Mouse (Mus musculus) lung, embryonic 15.5 days (tissue): ENCODE measurements around the gene Nhlrc3. TPM values are rescaled to one million over a fixed set of nuclear protein-coding genes. Genes with fewer than 3 reads are reported as not detected.

Source experiments
- ATAC-seq: fragments of 200-750 bp; cut with Nextera tagmentation; 2 replicates; pipeline ENCODE4 v1.8.0; 2017; ENCODE audit warnings: moderate number of reproducible peaks, borderline replicate concordance; ENCODE audit not compliant: low FRiP score, low TSS enrichment; ENCODE audit errors: extremely low read depth
- H3K27ac ChIP-seq: fragments of 300-500 bp; sonication (generic); 2 replicates; pipeline ENCODE4 v1.5.1; 2015; ENCODE audit warnings: moderate library complexity, mild to moderate bottlenecking, inconsistent platforms
- H3K27me3 ChIP-seq: fragments of 300-500 bp; sonication (generic); 2 replicates; pipeline ENCODE4 v1.6.1; 2015; ENCODE audit warnings: inconsistent platforms
- H3K36me3 ChIP-seq: fragments of 300-500 bp; sonication (generic); 2 replicates; pipeline ENCODE4 v1.6.1; 2015; ENCODE audit warnings: inconsistent platforms
- H3K4me1 ChIP-seq: fragments of 300-500 bp; sonication (generic); 2 replicates; pipeline ENCODE4 v1.6.1; 2015; ENCODE audit warnings: inconsistent platforms
- H3K4me2 ChIP-seq: fragments of 300-500 bp; sonication (generic); 2 replicates; pipeline ENCODE4 v1.6.1; 2015; ENCODE audit warnings: inconsistent platforms, mild to moderate bottlenecking, moderate library complexity
- H3K4me3 ChIP-seq: fragments of 300-500 bp; sonication (generic); 2 replicates; pipeline ENCODE4 v1.5.1; 2015; ENCODE audit warnings: mild to moderate bottlenecking, inconsistent platforms
- H3K9ac ChIP-seq: fragments of 300-500 bp; sonication (generic); 2 replicates; pipeline ENCODE4 v1.6.1; 2015; ENCODE audit warnings: inconsistent platforms
- H3K9me3 ChIP-seq: fragments of 300-500 bp; sonication (generic); 2 replicates; pipeline ENCODE4 v1.6.1; 2016; ENCODE audit warnings: inconsistent platforms
- WGBS: fragments of 180-500 bp; shearing (Covaris S2); methylation state at CpG from one replicate; pipeline ENCODE4 v1.1.7; 2015; 5-methylcytosine and 5-hydroxymethylcytosine counted together
- polyA plus RNA-seq: library from polyadenylated mRNA; unstranded; fragments of >200 nt; fragmentation: Nextera tagmentation; extraction: Ambion mirVana; gene quantifications from 2 replicates; pipeline ENCODE4 v1.2.1, GENCODE M21; 2015

Gene Nhlrc3
- polyA plus RNA-seq, result 8.0 and 8.4 TPM in 2 replicates

DNA sequence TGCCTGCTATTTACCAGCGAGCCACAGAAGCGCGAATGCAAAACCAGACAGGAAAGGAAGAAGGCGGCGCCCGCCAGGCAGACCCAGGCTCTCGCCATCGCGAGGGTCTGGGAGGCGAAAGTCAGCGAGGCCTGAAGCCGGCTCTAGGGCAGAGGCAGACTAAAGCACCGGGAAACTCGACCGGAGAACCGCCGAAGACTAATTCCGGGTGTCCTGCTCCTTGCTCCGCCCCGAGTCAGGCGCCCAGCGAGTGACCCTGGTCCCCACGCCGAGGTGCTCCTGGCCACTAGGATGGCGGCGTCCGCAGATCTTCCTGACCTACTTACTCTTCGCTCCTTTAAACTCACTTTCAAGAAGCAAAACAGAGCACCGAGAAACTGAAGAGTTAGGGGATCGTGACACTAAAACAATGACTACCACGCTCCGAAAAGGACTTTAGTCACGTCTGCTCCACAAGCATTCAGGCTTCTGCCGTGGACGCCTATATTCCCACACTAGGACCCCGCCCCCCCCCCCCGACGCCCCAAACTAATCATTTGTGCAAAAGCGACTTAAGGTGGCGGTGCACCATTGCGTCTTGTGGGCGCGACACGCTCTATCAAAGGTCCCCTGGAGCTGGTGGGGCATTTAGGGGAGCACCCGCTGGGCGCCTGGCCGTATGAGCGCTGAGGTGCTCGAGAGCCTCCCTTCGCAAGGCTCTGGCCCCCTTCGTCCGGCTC lies at the start of gene Nhlrc3, which contains the start of gene Proser1:
TSS of gene Nhlrc3 (minus strand) at position 287 of the 719 bp plus-strand sequence.
TSS of gene Proser1 (plus strand) at position 621 of the 719 bp plus-strand sequence.
- H3K27ac ChIP-seq, result peak within 1 kb of the TSS; percentile 88
- ATAC-seq, result peak; percentile 98
- H3K36me3 ChIP-seq, result peaks cover 20% of the 10 kb centered on the region; the same call in 1 of the 2 replicates
- under 1% methylated on average over 50 of the region's 52 CpGs for WGBS
- H3K9me3 ChIP-seq, result no peaks in the 10 kb centered on the region
- H3K9ac ChIP-seq, result peak within 1 kb of the TSS; percentile 94
- peak within 1 kb of the TSS; percentile 97 for H3K4me3 ChIP-seq
- H3K4me2 ChIP-seq, result peak within 1 kb of the TSS; percentile 76
- H3K27me3 ChIP-seq, result no peaks in the 10 kb centered on the region
- H3K4me1 ChIP-seq, result peaks cover 37% of the 10 kb centered on the region

DNA sequence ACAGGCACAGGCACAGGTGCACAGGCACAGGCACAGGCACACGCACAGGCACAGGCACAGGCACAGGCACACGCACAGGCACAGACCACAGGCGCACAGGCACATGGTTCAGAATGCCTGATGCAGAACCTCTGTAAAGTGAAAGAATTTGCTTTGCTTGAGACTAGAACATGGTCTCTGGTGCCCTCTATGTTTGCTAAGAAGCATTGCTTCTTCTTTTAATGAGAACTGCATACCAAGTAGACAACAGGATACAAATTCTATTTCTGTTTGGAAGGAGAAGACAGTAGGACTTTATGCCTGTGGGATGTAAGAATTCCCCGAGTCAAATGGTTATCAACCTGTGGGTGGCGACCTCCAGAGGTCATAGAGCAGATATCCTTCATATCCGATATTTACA lies 39.3 kb upstream of the Nhlrc3 start:
- Histone ChIP-seq H3K36me3 (no peaks in the 10 kb centered on the region), H3K9ac (no peak overlapping the region), H3K4me2 (no peak overlapping the region), H3K27me3 (no peaks in the 10 kb centered on the region), H3K4me1 (no peaks in the 10 kb centered on the region), H3K27ac (no peak overlapping the region), H3K9me3 (no peaks in the 10 kb centered on the region), H3K4me3 (no peak overlapping the region)
- no peak for ATAC-seq
- WGBS, result 64% methylated on average over 6 of the region's 6 CpGs

DNA sequence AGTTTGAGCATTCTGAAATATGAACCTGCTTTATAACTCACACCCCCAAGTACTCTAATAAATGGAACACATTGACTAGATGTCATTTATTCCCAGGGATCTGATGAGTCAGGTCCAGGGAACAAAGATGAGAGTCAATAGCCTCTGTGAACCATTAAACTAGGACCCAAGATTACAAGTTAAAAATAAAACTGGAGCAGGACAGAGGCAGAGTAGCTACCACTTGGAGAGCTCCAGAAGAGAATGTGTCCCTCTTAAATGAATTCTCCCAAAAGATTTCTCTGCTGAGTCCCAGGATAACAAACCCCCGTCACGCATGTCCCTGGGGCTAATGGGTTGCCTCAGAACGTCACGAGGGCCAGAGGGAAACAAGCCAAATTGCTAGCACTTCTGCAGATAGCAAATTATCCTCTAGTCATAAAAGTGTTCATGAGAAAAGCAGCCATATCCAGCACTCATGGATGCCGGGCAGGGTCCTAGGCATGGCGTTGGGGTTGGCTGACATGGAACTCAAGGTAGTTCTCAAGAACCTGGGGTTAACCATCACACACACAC lies 35.3 kb upstream of the Nhlrc3 start:
- Histone ChIP-seq H3K27me3 (no peaks in the 10 kb centered on the region), H3K36me3 (no peaks in the 10 kb centered on the region), H3K4me1 (no peaks in the 10 kb centered on the region), H3K27ac (no peak overlapping the region), H3K9ac (no peak overlapping the region), H3K4me2 (no peak overlapping the region), H3K9me3 (no peaks in the 10 kb centered on the region), H3K4me3 (no peak overlapping the region)
- no peak for ATAC-seq
- WGBS, result 73% methylated on average over 6 of the region's 6 CpGs

DNA sequence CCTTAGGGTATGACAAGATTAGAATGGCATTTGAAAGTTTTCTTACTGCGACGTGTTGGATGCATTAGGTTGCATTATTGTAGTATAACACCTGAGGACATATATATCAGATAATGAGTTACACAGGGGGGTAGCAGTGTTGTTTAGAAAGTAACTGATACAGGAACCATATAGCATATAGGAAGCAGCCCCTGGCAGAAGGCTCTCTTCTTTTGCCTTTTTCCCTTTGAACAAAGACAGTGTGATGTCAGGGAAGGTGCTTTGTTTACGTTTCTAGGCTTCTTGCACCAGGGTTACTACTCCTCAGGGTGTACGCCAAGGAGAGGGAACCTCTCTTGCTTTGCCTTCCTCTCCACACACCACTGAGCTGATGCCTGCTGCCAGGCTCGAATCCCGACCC lies 25.2 kb upstream of the Nhlrc3 start, which contains the start of gene Stoml3:
TSS of gene Stoml3 (plus strand) at position 301 of the 400 bp plus-strand sequence.
- 65% methylated on average over 6 of the region's 6 CpGs for WGBS
- no peak for ATAC-seq
- Histone ChIP-seq H3K4me1 (0 out of 2 replicates have a peak, but pooled peaks cover 8% of the 10 kb centered on the region), H3K9me3 (no peaks in the 10 kb centered on the region), H3K9ac (no peak within 1 kb of the TSS), H3K4me3 (no peak within 1 kb of the TSS), H3K27ac (no peak within 1 kb of the TSS), H3K27me3 (no peaks in the 10 kb centered on the region), H3K4me2 (no peak within 1 kb of the TSS), H3K36me3 (no peaks in the 10 kb centered on the region)

DNA sequence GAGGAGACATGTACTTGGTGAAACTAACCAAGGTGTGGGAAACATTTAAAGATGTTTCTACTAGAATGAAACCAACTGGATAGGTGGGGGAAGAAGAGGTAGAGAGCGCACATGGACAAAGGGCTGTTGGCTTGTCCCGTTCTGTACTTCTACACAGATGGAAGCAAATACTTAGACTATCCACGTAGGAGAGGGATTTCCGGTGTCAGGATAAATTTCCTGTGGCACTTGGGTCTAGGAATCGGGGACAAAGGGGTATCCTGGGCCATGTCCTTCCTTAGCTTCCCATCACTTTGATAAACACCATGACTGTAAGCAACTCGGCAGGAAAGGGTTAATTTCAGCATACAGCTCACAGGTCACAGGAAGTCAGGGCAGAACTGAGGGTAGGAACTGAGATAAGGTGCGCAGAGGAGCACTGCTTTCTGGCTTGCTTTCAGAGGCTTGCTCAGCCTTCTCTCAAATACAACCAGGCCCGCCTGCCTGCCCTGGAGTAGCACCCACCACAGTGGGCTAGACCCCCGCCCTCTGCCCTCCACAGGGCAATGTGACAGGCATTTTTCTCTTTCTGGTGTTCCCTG lies 24.0 kb upstream of the Nhlrc3 start:
- 0 out of 2 replicates have a peak, but pooled peaks cover 5% of the 10 kb centered on the region for H3K36me3 ChIP-seq
- no peak overlapping the region for H3K4me3 ChIP-seq
- H3K9me3 ChIP-seq, result no peaks in the 10 kb centered on the region
- no peak overlapping the region for H3K4me2 ChIP-seq
- no peaks in the 10 kb centered on the region for H3K27me3 ChIP-seq
- H3K4me1 ChIP-seq, result 0 out of 2 replicates have a peak, but pooled peaks cover 8% of the 10 kb centered on the region
- H3K9ac ChIP-seq, result no peak overlapping the region
- WGBS, result 38% methylated on average over 9 of the region's 9 CpGs
- ATAC-seq, result 0 out of 2 replicates have a peak, but pooled peaks have one; percentile 27
- peak overlapping the region; percentile 0 for H3K27ac ChIP-seq

DNA sequence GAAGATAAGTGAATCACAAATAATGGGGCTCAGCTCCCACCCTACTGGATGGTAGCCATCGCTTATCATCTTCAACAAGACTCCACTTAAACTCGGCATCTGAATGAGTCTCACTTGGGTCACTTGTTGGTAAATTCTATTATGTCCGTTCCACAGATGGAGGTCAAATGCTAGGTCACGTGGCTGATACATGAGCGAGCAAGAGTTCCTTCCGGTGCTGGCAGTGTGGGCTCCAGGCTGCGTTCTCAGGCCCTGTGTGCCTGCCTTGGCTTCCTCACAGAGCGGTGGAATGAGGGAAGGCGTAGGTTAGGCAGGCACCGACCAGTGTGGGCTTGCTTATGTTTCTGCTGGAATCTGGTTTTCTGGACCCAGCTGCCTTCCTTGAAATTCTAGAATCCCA lies 23.4 kb upstream of the Nhlrc3 start:
- Histone ChIP-seq H3K9me3 (no peaks in the 10 kb centered on the region), H3K27ac (peak overlapping the region; percentile 0; the same call in 1 of the 2 replicates), H3K36me3 (0 out of 2 replicates have a peak, but pooled peaks cover 6% of the 10 kb centered on the region), H3K4me2 (no peak overlapping the region), H3K4me3 (no peak overlapping the region), H3K4me1 (0 out of 2 replicates have a peak, but pooled peaks cover 8% of the 10 kb centered on the region), H3K9ac (no peak overlapping the region), H3K27me3 (no peaks in the 10 kb centered on the region)
- 72% methylated on average over 10 of the region's 10 CpGs for WGBS
- ATAC-seq, result no peak

DNA sequence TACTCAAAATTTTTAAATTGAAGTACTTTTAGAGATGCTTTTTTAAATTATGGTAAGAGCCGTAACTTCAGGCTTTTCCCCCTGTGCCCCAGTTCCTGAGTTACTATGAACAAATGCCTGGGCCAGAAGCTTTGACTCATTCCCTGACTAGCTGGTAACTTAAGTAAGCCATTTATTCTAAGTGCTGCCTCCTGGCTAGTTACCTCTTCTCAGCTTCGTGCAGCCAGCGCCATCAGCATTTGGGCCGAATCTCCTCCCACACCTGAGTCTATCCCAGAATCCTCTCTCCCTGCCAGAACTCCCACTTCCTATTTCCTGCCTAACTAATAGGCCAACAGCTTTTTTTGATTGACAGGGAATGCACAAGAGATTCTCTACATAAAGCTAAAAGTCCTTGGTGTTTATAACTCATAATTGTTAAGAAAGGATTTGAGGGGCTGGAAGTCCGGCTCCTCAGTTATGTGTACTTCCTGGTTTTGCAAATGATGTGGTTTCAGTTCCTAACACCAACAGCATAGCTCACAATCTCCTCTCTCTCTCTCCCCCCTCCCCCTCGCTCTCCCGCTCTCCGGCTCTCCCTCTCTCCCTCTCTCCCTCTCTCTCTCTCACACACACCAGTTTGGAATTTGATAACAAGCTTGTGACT lies 20.4 kb upstream of the Nhlrc3 start:
- no peak for ATAC-seq
- Histone ChIP-seq H3K27ac (no peak overlapping the region), H3K4me3 (no peak overlapping the region), H3K4me2 (no peak overlapping the region), H3K36me3 (peaks cover 26% of the 10 kb centered on the region; the same call in 1 of the 2 replicates), H3K27me3 (no peaks in the 10 kb centered on the region), H3K4me1 (0 out of 2 replicates have a peak, but pooled peaks cover 8% of the 10 kb centered on the region), H3K9ac (no peak overlapping the region), H3K9me3 (no peaks in the 10 kb centered on the region)
- 78% methylated on average over 8 of the region's 8 CpGs for WGBS

DNA sequence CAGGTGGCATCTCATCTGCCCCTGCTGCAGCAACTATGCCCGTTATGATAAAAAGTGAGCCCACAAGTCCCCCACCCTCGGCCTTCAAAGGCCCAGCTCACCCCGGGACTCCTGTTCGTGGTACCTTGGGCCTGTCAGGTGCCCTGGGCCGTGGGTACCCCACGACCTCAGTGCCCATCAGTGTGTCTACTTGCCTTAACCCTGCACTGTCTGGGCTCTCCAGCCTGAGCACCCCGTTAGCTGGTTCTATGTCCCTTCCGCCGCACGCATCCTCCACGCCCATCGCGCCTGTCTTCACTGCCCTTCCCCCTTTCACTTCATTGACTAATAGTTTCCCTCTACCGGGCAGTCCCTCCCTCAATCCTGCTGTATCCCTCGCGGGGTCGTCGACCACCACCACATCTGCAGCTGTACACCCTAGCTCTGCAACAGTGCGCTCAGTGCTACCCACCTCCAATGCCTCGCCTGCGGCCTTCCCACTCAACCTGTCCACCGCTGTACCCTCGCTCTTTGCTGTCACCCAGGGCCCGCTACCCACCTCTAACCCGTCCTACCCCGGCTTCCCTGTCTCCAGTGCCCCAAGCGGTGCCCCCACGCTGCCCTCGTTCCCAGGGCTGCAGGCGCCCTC lies 15.4 kb upstream of the Nhlrc3 start:
- Histone ChIP-seq H3K36me3 (peaks cover 71% of the 10 kb centered on the region), H3K9ac (no peak overlapping the region), H3K4me1 (no peaks in the 10 kb centered on the region), H3K4me3 (no peak overlapping the region), H3K4me2 (no peak overlapping the region), H3K27ac (no peak overlapping the region), H3K27me3 (no peaks in the 10 kb centered on the region), H3K9me3 (no peaks in the 10 kb centered on the region)
- 95% methylated on average over 30 of the region's 30 CpGs for WGBS
- 0 out of 2 replicates have a peak, but pooled peaks have one; percentile 27 for ATAC-seq

DNA sequence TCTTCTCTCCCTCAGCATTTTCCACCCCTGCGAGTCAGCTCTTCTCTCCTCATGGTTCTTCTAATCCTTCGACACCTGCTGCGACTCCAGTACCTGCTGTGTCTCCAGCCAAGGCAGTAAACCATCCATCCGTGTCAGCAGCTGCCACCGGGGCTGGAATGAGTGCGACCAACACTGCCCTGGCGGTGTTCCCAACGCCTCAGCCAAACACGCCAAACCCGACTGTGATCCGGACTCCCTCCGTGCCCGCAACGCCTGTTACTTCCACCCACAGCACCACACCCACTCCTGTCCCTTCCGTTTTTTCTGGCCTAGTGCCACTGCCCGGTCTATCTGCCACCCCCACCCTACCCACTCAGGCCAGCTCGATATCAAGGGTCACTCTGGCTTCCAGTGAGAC lies 14.3 kb upstream of the Nhlrc3 start:
- Histone ChIP-seq H3K4me2 (no peak overlapping the region), H3K9ac (no peak overlapping the region), H3K27me3 (no peaks in the 10 kb centered on the region), H3K9me3 (no peaks in the 10 kb centered on the region), H3K4me1 (no peaks in the 10 kb centered on the region), H3K36me3 (peaks cover 80% of the 10 kb centered on the region), H3K4me3 (no peak overlapping the region), H3K27ac (no peak overlapping the region)
- ATAC-seq, result no peak
- WGBS, result 85% methylated on average over 17 of the region's 17 CpGs

DNA sequence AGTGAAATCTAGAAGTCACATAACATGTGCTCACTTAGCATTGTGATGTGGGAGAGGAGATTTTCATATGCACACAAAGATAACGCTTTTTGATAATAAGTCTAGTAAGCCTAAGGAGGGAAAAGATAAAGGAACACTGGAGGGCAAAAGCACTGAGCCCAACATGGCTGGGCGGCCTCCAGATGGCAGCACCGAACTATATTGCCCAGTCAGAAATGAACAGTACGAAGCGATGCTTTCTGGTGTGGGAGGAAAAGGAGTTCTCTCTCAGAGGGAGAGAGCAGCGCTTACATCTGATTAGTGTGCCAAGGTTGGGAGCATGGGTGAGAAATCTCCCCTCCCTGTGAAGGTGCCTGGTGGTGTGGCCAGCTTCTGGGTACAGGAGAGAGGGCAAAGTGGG lies 12.8 kb upstream of the Nhlrc3 start:
- H3K27me3 ChIP-seq, result no peaks in the 10 kb centered on the region
- no peak overlapping the region for H3K27ac ChIP-seq
- ATAC-seq, result no peak
- 65% methylated on average over 6 of the region's 6 CpGs for WGBS
- H3K4me2 ChIP-seq, result no peak overlapping the region
- no peaks in the 10 kb centered on the region for H3K4me1 ChIP-seq
- peaks cover 88% of the 10 kb centered on the region for H3K36me3 ChIP-seq
- H3K9ac ChIP-seq, result no peak overlapping the region
- no peaks in the 10 kb centered on the region for H3K9me3 ChIP-seq
- H3K4me3 ChIP-seq, result no peak overlapping the region

DNA sequence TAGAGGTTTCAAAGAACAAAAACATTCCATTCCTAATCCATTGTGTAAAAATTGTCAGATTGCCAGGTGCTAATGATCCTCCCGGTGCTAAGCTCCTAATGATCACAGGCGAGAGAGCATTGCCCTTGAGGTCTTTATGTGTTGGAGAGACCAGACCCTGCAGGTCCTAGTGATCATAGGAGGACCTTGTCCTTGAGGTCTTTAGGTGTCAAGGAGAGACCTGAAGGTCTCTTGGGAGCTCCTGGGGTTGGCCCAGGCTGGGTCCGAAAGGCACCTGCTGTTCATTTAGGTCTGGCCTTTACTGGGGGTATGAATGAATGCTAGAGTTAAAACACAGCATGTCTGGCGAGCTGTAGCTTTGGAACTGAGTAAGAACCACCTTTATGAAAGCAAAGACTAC lies 11.0 kb upstream of the Nhlrc3 start:
- Histone ChIP-seq H3K9me3 (no peaks in the 10 kb centered on the region), H3K4me1 (no peaks in the 10 kb centered on the region), H3K36me3 (peaks cover 89% of the 10 kb centered on the region), H3K9ac (no peak overlapping the region), H3K4me3 (no peak overlapping the region), H3K4me2 (no peak overlapping the region), H3K27ac (no peak overlapping the region), H3K27me3 (no peaks in the 10 kb centered on the region)
- WGBS, result 70% methylated on average over 4 of the region's 4 CpGs
- no peak for ATAC-seq
